Mouse (Mus musculus): Measurements from ENCODE around the gene Scly. TPM values are rescaled to one million over a fixed set of nuclear protein-coding genes. Genes with fewer than 3 reads are reported as not detected.
A peak's percentile ranks its signal among the peaks of the same experiment; 100 is the strongest.

The Scly gene
- polyA plus RNA-seq (2015; fragmentation: Nextera tagmentation; extraction: Ambion mirVana), result 11.3 and 11.5 TPM in 2 replicates

- Histone ChIP-seq H3K27ac (no peak within 1 kb of the TSS), H3K9ac (peak within 1 kb of the TSS; percentile 83), H3K27me3 (no peaks in the 10 kb centered on the region), H3K4me2 (peak within 1 kb of the TSS; percentile 79), H3K4me1 (peaks cover 8% of the 10 kb centered on the region), H3K4me3 (peak within 1 kb of the TSS; percentile 86), H3K36me3 (peaks cover 9% of the 10 kb centered on the region; the same call in 1 of the 2 replicates), H3K9me3 (no peaks in the 10 kb centered on the region)
- WGBS, result under 1% methylated on average over 59 of the region's 65 CpGs
- peak; percentile 96 for ATAC-seq (ENCODE audit: insufficient number of reproducible peaks, insufficient read depth, low FRiP score, low TSS enrichment, low read depth)
These were observed at the start of gene Scly for GRCm38 (mm10) chr1:91297799-91298744. Gene Scly (plus strand): TSS chr1:91298338.

- 42% methylated on average over 4 of the region's 4 CpGs for WGBS
- Histone ChIP-seq H3K27ac (no peak overlapping the region), H3K36me3 (no peaks in the 10 kb centered on the region), H3K9ac (no peak overlapping the region), H3K4me2 (peak overlapping the region; percentile 70), H3K4me1 (peaks cover 33% of the 10 kb centered on the region), H3K9me3 (no peaks in the 10 kb centered on the region), H3K27me3 (no peaks in the 10 kb centered on the region), H3K4me3 (no peak overlapping the region)
- ATAC-seq (ENCODE audit: insufficient number of reproducible peaks, insufficient read depth, low FRiP score, low TSS enrichment, low read depth), result no peak
These were observed 49.2 kb upstream of the Scly start for GRCm38 (mm10) chr1:91248970-91249369.

GRCm38 (mm10) chr1:91249564-91250414 is 48.3 kb upstream of the Scly start, which contains the start of gene Ube2f:
Gene Ube2f (plus strand): TSS chr1:91250304.
- WGBS, result under 1% methylated on average over 43 of the region's 43 CpGs
- H3K9ac ChIP-seq, result peak within 1 kb of the TSS; percentile 97
- no peaks in the 10 kb centered on the region for H3K9me3 ChIP-seq
- H3K36me3 ChIP-seq, result 0 out of 2 replicates have a peak, but pooled peaks cover 3% of the 10 kb centered on the region
- ATAC-seq (ENCODE audit: insufficient number of reproducible peaks, insufficient read depth, low FRiP score, low TSS enrichment, low read depth), result peak; percentile 99
- peaks cover 33% of the 10 kb centered on the region for H3K4me1 ChIP-seq
- H3K4me2 ChIP-seq, result peak within 1 kb of the TSS; percentile 70
- H3K4me3 ChIP-seq, result peak within 1 kb of the TSS; percentile 100
- no peaks in the 10 kb centered on the region for H3K27me3 ChIP-seq
- H3K27ac ChIP-seq, result peak within 1 kb of the TSS; percentile 88

GRCm38 (mm10) chr1:91250415-91251147 is 47.6 kb upstream of the Scly start:
- H3K36me3 ChIP-seq, result 0 out of 2 replicates have a peak, but pooled peaks cover 3% of the 10 kb centered on the region
- H3K27ac ChIP-seq, result peak overlapping the region; percentile 88
- H3K4me2 ChIP-seq, result peak overlapping the region; percentile 70
- H3K27me3 ChIP-seq, result no peaks in the 10 kb centered on the region
- 2% methylated on average over 39 of the region's 70 CpGs for WGBS
- H3K9ac ChIP-seq, result peak overlapping the region; percentile 97
- H3K9me3 ChIP-seq, result no peaks in the 10 kb centered on the region
- peak overlapping the region; percentile 100 for H3K4me3 ChIP-seq
- ATAC-seq (ENCODE audit: insufficient number of reproducible peaks, insufficient read depth, low FRiP score, low TSS enrichment, low read depth), result no peak
- H3K4me1 ChIP-seq, result peaks cover 33% of the 10 kb centered on the region

DNA sequence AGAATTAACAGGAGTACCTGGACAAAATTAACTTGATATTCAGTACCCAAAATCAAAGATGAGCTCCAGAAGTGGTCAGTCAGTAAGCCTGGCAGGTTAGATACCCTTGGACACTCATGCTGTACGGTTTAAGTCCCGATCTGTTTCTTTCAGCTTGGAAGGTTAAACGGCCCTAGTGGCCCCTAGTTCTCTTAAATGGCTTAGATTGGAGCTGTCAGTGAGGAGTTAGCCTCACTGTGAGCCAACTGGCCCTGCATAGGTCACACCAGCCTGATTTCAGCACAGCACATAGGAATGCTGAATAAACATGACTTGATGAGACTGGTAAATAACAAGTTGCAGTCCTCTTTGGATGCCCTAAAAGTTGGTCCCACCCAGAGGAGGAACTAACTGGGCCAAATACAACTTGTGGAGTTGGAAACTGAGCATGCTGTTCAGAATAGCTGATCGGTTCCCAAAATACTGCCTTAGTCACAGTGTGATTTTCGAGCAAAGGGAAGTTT is 46.9 kb upstream of the Scly start:
- H3K27ac ChIP-seq, result no peak overlapping the region
- WGBS, result 48% methylated on average over 5 of the region's 5 CpGs
- no peak for ATAC-seq (ENCODE audit: insufficient number of reproducible peaks, insufficient read depth, low FRiP score, low TSS enrichment, low read depth)

DNA sequence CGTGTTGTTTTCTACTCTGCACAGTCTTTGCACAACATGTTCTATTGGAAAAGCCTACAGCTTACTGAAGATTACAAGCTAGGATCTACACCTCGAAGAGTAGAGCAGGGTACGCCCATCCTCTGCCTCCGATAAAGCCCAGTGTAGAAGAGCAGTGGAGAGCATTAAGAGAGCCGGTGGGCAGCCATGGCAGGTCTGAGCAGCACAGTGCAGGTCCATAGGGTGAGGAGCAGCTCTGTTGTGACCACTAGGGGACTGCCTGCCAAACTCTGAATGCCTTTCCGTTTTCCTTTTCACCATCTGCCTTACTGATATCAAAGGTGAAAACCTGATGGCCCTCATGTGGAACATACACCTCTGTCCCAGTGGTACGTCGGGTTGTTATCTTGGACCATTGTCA is 46.2 kb upstream of the Scly start:
- H3K9ac ChIP-seq, result 0 out of 2 replicates have a peak overlapping the region, but pooled peaks have one; percentile 32
- no peak for ATAC-seq (ENCODE audit: insufficient number of reproducible peaks, insufficient read depth, low FRiP score, low TSS enrichment, low read depth)
- H3K36me3 ChIP-seq, result 0 out of 2 replicates have a peak, but pooled peaks cover 3% of the 10 kb centered on the region
- H3K27me3 ChIP-seq, result no peaks in the 10 kb centered on the region
- H3K27ac ChIP-seq, result no peak overlapping the region
- 61% methylated on average over 8 of the region's 8 CpGs for WGBS
- H3K4me3 ChIP-seq, result 0 out of 2 replicates have a peak overlapping the region, but pooled peaks have one; percentile 100
- H3K4me2 ChIP-seq, result peak overlapping the region; percentile 70
- H3K9me3 ChIP-seq, result no peaks in the 10 kb centered on the region
- H3K4me1 ChIP-seq, result peaks cover 33% of the 10 kb centered on the region

More for the DNA sequence above, 46.9 kb upstream of the Scly start:
- H3K9ac ChIP-seq, result peak overlapping the region; percentile 97
- peak overlapping the region; percentile 100 for H3K4me3 ChIP-seq
- 0 out of 2 replicates have a peak, but pooled peaks cover 3% of the 10 kb centered on the region for H3K36me3 ChIP-seq
- H3K9me3 ChIP-seq, result no peaks in the 10 kb centered on the region
- H3K4me2 ChIP-seq, result peak overlapping the region; percentile 70
- no peaks in the 10 kb centered on the region for H3K27me3 ChIP-seq
- peaks cover 33% of the 10 kb centered on the region for H3K4me1 ChIP-seq

DNA sequence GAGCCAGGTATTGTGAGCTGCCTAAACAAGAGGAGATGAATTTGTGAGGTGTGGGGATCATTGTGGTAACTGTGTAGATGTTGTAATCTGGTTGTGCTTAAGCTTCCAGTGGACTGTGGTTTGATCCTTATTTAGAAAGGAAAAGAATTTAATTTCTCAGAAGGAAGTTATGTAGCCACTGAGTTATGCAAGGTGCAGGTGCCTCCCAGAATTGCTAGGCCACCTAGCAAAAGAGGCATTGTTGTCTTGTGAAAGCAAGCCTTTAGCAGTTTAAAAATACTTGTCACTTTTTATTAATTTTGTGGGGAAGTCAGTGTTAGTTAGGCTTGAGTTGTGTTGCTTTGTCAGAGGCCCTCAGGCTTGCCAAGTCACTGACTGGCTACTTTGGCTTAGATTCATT is 40.2 kb upstream of the Scly start:
- Histone ChIP-seq H3K36me3 (0 out of 2 replicates have a peak, but pooled peaks cover 8% of the 10 kb centered on the region), H3K27me3 (no peaks in the 10 kb centered on the region), H3K9me3 (no peaks in the 10 kb centered on the region), H3K9ac (no peak overlapping the region), H3K4me2 (no peak overlapping the region), H3K27ac (no peak overlapping the region), H3K4me1 (0 out of 2 replicates have a peak, but pooled peaks cover 5% of the 10 kb centered on the region), H3K4me3 (no peak overlapping the region)
- ATAC-seq (ENCODE audit: insufficient number of reproducible peaks, insufficient read depth, low FRiP score, low TSS enrichment, low read depth), result no peak

- Histone ChIP-seq H3K27me3 (no peaks in the 10 kb centered on the region), H3K27ac (no peak overlapping the region), H3K36me3 (0 out of 2 replicates have a peak, but pooled peaks cover 5% of the 10 kb centered on the region), H3K4me2 (no peak overlapping the region), H3K9ac (no peak overlapping the region), H3K4me3 (no peak overlapping the region), H3K9me3 (no peaks in the 10 kb centered on the region), H3K4me1 (no peaks in the 10 kb centered on the region)
- ATAC-seq (ENCODE audit: insufficient number of reproducible peaks, insufficient read depth, low FRiP score, low TSS enrichment, low read depth), result no peak
- WGBS, result 92% methylated on average over 5 of the region's 5 CpGs
These were observed 38.3 kb upstream of the Scly start for GRCm38 (mm10) chr1:91259794-91260193.

DNA sequence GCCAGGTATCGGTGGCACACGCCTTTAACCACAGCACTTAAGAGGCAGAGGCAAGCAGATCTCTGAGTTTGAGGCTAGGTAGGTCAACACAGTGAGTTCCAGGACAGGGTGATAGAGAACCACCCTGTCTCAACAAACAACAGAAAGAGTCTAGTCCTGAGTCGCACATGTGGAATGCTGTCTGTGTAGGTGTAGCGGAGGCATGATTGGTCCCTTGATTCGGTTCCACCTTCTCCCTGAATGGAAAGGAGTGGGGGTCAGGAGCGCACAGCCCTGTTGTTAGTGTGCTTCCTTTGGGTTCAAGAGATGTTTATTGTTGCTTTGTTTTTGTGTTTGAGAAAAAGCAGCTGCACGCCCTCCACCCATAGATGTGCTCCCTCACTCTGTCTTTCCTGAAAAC is 35.6 kb upstream of the Scly start:
- H3K9me3 ChIP-seq, result no peaks in the 10 kb centered on the region
- ATAC-seq (ENCODE audit: insufficient number of reproducible peaks, insufficient read depth, low FRiP score, low TSS enrichment, low read depth), result no peak
- no peak overlapping the region for H3K4me3 ChIP-seq
- H3K4me1 ChIP-seq, result no peaks in the 10 kb centered on the region
- 92% methylated on average over 7 of the region's 7 CpGs for WGBS
- H3K4me2 ChIP-seq, result no peak overlapping the region
- H3K27ac ChIP-seq, result no peak overlapping the region
- H3K36me3 ChIP-seq, result peaks cover 12% of the 10 kb centered on the region
- H3K27me3 ChIP-seq, result no peaks in the 10 kb centered on the region
- no peak overlapping the region for H3K9ac ChIP-seq

- WGBS, result 78% methylated on average over 2 of the region's 2 CpGs
- no peak overlapping the region for H3K4me2 ChIP-seq
- H3K4me3 ChIP-seq, result no peak overlapping the region
- H3K27ac ChIP-seq, result no peak overlapping the region; the same call in 1 of the 2 replicates
- H3K4me1 ChIP-seq, result no peaks in the 10 kb centered on the region
- no peak overlapping the region for H3K9ac ChIP-seq
- ATAC-seq (ENCODE audit: insufficient number of reproducible peaks, insufficient read depth, low FRiP score, low TSS enrichment, low read depth), result no peak
- no peaks in the 10 kb centered on the region for H3K9me3 ChIP-seq
- H3K27me3 ChIP-seq, result no peaks in the 10 kb centered on the region
- H3K36me3 ChIP-seq, result peaks cover 19% of the 10 kb centered on the region
These were observed 25.9 kb upstream of the Scly start for GRCm38 (mm10) chr1:91272260-91272659.

All from embryonic facial prominence, embryonic 13.5 days (tissue).